Mouse (Mus musculus) c-Kit-positive CD71-positive TER-119-positive erythroid progenitor cells, embryonic 14.5 days (primary cell): ENCODE data around the gene 1110051M20Rik.

Source experiments
- DNase-seq: peaks from one replicate; pipeline ENCODE4 v3.0.0-alpha.2; 2013; ENCODE audit warnings: low spot score

Gene 1110051M20Rik

DNA sequence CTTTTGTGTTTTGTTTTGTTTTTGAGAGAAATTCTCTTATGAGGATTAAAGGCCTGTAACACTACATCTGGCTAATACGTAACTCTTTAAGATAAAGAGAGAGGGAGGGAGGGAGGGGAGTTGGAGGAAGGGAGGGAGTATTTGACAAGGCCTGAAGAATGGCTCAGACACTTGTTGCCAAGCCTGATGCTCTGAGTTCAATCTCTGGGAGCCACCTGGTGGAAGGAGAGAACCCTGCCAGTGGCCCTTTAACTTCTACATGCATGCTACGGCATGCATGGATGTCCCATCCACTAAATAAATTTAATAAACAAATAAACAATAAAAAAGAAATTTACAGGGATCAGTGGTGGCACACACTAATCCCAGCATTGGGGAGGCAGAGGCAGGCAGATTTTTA, 142.7 kb downstream of the 1110051M20Rik start:
- no peak for DNase-seq

DNA sequence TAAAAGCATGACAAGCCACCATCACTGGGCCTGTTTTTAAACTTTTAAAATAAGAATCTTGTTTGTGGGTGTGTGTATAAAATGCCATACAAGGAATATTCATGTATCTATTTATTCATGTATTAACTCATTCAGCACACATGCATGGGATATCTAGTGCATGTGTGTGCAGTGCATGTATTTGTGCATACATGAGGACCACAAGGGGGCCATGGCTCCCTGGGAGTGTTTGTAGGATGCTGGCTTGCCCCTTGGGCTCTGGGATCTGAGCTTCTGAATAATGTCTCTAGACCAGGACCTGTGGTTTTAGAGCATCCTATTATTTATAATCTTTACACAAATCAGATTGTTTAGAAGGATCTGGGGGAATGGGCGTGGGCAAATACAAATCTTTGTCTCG, 143.7 kb downstream of the 1110051M20Rik start:
- no peak for DNase-seq

- DNase-seq = no peak
Observed at GRCm38 (mm10) chr2:91299156-91299555, 145.3 kb downstream of the 1110051M20Rik start.

GRCm38 (mm10) chr2:91295895-91296294, 148.6 kb downstream of the 1110051M20Rik start:
- DNase-seq = no peak

DNA sequence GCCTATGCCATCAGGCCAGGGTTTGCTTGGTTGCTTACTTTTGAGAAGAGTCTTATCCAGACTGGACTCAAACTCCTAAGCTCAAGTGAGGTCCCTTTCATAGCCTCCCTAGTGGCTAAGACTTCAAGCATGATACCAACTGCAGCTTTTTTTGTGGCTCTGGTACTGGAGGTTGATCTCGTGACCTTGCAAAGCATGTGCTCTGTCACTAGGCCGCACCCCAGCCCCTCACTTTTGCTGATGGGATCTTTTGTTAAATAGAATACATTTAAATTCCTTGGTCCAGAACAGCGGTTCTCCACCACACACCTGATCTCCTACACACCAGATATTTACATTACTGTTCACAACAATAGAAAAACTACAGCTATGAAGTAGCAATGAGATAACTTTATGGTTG, 150.3 kb downstream of the 1110051M20Rik start:
- DNase-seq = no peak

- DNase-seq = no peak
Observed at GRCm38 (mm10) chr2:91291197-91292007, 153.1 kb downstream of the 1110051M20Rik start.

DNA sequence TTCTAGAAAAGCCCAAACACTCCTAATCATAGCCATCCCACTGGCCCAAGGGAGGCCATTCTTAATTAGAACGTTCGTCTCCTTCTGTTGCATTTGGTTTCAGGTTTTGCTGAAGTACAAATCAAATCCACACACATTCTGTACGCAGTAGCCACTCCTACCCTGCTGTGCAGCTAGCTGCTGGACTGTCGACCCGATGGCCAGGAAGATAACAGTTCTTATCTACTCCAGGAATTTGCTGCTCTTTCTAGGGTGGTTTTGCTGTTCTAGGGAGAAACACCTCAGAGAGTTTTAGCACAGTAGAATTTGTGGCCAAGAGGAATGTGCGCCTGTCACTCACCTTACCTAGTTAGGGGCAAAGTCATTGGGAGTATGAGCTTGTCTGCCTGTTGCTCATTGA, 156.9 kb downstream of the 1110051M20Rik start:
- DNase-seq = no peak

DNA sequence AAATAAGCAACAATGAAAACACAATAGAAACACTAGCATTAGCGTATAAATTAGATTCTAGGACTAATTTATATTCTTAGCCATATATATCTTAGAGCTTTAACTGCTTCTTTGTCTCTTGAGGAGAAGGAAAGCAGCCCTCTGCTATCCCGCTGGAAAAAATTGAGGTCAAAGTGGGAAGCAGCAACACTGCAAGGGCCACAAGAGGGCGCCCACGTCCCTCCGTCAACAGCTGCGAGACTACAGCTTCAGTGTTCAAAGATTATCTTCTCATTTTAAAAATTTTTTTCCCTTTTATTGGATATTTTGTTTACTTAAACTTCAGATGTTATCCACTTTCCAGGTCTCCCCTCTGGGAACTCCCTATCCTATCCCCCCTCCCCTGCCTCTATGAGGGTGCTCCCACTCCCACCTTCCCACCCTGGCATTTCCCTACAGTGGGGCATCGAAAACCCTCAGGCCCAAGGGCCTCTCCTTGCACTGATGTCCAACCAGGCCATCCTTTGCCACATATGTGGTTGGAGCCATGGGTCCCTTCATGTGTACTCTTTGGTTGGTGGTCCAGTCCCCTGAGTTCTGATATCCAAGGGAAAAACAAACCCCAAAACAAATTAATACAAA, 158.5 kb downstream of the 1110051M20Rik start:
- peak; percentile 68 for DNase-seq

GRCm38 (mm10) chr2:91284375-91285199, 159.9 kb downstream of the 1110051M20Rik start:
- DNase-seq = no peak

DNA sequence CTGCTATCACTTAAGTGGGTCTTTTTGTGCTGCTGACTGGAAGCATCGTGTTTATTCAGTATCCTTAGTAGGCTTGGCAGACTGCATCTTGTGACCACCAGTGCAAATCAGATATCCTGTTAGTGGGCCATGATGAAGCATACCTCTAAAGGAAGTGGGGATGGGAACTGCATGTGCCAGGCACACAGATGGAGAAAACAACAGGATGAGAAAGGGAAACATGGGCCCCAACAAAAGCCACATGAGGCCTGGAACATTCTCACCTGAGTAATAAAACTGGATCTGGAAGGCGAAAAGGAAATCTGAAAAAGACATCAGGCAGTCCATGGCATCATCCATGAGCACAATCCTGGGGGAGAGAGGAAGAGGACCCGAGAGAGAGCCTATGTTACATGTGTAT, 160.5 kb downstream of the 1110051M20Rik start:
- DNase-seq = no peak

DNA sequence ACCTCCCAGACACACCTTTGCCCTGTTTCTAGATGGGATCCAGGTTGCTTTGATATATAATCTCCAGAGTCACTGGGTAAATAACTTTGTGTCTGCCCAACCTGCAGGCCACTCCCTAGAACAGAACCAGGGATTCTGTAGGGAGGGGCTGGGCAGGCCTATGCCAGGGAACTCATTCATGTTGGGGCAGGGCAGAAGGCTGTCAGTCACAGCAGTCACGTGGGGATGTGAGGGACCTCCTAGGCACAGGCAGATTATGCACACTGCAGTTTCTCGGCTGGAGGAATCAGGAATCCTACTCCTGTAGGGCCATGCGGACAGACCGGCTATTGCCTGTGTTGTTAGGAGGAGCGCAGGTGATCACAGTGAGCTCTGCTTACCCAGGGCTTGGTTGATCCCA, 163.1 kb downstream of the 1110051M20Rik start:
- no peak for DNase-seq

DNA sequence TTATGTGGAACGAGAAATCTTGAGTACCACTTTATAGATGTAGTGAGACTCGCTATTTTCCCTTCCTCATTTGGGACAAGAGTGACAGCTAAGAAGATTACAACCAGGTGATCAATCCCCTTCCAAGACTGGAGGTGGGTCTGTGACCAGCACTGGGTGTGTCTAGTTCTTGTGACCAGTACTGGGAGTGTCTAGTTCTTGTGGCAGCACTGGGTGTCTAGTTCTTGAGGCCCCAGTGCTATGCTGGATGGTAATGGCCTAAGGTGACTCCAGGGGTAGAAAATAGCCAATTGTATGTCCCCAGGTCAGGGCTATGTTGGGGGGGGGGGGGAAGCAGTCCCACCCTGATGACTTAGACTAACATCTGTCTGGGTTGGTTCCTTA, 165.1 kb downstream of the 1110051M20Rik start:
- no peak for DNase-seq

- DNase-seq = no peak
Observed at GRCm38 (mm10) chr2:91278749-91279371, 165.6 kb downstream of the 1110051M20Rik start.

- DNase-seq = no peak
Observed at GRCm38 (mm10) chr2:91269687-91270133, 174.8 kb downstream of the 1110051M20Rik start.

DNA sequence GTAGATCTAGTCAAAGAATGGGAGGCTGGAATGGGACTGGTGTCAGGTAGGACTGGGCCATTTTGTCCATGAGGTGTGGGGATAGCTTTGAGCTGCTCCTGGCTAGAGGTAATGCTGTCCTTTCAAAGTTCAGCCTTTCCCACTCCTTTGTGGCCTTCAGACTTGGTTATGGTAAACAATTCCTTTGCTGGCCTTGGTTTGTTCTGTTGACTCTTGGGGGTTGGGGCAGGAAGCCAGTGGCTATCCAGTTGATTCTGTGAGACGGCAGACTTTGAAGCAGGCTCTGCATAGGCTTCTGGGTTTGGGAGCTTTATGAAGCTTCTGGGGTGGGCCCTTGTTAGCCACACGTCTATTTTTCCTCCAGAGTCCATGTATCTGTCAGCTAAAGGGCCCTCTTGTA, 175.8 kb downstream of the 1110051M20Rik start:
- no peak for DNase-seq

- DNase-seq = no peak
Observed at GRCm38 (mm10) chr2:91268042-91268441, 176.5 kb downstream of the 1110051M20Rik start.

DNA sequence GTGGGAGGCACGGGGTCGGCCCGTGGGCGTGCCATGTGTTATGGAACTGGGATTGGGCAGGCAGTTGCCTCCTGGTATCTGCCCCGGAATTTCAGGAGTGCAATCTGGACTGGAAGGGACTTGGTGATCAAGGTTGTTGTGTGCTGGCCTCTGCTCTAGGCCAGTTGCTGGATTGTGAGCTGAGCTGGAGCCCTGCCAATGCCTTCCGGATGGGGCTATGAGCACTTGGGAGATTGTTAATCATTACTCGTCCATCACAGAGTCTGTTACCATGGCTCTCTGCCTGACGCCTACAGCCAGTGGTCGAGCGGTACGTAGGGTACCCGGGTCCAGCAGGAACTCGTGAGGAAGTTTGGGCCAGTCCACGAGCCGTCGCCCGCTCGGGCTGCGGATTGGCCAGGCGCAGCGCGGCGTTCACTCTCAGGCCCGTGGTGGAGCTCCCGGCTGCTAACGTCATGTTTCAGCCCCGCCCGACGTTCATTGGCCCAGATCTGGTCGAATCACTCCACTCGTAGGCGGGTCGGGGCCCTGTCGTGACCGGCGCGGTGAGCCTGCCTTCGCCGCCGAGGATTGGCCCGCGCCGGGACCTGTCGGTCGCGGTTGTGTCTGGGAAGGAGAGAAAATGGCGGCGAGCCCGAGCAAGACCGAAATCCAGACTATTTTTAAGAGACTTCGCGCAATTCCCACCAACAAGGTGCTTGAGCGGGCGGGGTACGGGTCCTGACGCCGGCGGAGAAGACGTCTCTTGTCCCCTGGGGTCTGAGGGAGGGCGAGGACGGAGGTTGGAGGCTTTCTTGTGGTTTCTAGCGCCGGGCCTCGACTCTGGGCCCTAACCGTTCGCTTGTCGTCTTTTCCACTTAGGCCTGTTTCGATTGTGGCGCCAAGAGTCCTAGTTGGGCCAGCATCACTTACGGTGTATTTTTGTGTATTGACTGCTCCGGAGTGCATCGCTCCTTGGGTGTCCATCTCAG, 179.5 kb downstream of the 1110051M20Rik start, which contains the start of gene Arfgap2:
TSS of gene Arfgap2 (plus strand) at position 264 of the 971 bp plus-strand sequence.
- DNase-seq = peak; percentile 96

GRCm38 (mm10) chr2:91263692-91264660, 180.5 kb downstream of the 1110051M20Rik start:
- DNase-seq = no peak

DNA sequence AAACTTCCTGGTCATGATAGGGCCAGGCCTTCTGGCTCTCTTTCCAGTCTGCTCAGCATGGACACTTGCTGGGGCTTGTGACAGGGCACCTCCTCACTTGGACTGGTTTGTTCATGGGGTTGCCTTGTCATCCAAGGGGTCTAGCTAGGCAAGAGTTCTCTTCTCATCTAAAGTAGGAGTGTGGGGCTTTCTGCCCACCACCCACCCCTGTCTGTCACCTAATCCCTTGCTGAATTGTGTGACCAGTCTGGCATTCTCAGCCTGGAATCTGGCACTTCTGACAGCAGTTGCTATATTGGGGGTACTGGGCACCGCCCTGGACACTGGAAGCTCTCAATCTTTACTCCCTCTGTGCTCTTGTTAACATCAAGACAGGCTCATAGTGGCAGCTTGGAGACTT, 185.0 kb downstream of the 1110051M20Rik start:
- no peak for DNase-seq

DNA sequence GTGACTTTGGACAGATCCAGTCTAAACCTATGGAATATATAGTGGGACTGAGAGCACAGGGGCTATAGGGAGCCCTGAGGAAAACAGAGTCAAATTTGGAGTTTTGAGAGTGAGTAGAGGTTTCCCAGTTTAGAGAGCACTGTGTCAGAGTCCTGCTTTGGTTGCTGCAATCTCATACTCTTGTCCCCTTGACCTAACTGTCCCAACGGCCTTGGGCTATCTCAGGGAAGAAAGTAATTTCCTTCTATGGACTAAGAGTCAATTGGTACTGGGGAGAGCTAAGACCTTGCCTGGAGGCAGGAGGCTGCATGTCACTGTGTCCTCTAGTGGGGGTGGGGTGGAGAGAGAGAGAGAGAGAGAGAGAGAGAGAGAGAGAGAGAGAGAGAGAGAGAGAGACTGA, 185.7 kb downstream of the 1110051M20Rik start:
- DNase-seq = no peak
